Mouse (Mus musculus): Measurements from ENCODE around the gene Ddr1. TPM values are rescaled to one million over a fixed set of nuclear protein-coding genes. Genes with fewer than 3 reads are reported as not detected.

Ddr1 gene
- polyA plus RNA-seq, 1 experiment from 2014 or later, result 75.8 TPM

- peaks cover 16% of the 10 kb centered on the region for H3K27me3 ChIP-seq (ENCODE audit: control insufficient read depth, insufficient read depth, low read length)
- no peaks in the 10 kb centered on the region for H3K36me3 ChIP-seq (ENCODE audit: control insufficient read depth, insufficient read depth, low read length)
- H3K4me1 ChIP-seq (ENCODE audit: control insufficient read depth in 2 of 2, insufficient read depth in 2 of 2, low read length in 2 of 2), result peaks cover 0 to 7% of the 10 kb centered on the region in 2 experiments; a peak in 2 of 4 replicates
- 69% methylated on average over 13 of the region's 13 CpGs for WGBS
- H3K4me3 ChIP-seq (ENCODE audit: control insufficient read depth in 1 of 2, insufficient read depth in 1 of 2, low read depth in 1 of 2, low read length in 2 of 2), result no peak within 1 kb of the TSS
- H3K9ac ChIP-seq (ENCODE audit: low read length), result no peak within 1 kb of the TSS
- no peak within 1 kb of the TSS for H3K27ac ChIP-seq (replicated peaks in 1 of 2; ENCODE audit: control insufficient read depth in 1 of 2, insufficient read depth in 1 of 2, low read depth in 2 of 2, low read length in 2 of 2)
- no peak within 1 kb of the TSS for H3K4me2 ChIP-seq (ENCODE audit: low read length)
- H3K9me3 ChIP-seq (ENCODE audit: control insufficient read depth, low read length), result no peaks in the 10 kb centered on the region
- ATAC-seq (ENCODE audit: insufficient number of reproducible peaks, insufficient read depth, low FRiP score, low read depth), result no peak
Observed at GRCm38 (mm10) chr17:35643609-35644236, 60.7 kb downstream of the Ddr1 start, which contains the start of gene Mucl3. Gene Mucl3 (minus strand): TSS chr17:35643695.

- peaks cover 12% of the 10 kb centered on the region for H3K27me3 ChIP-seq (ENCODE audit: control insufficient read depth, insufficient read depth, low read length)
- H3K27ac ChIP-seq (replicated peaks in 1 of 2; ENCODE audit: control insufficient read depth in 1 of 2, insufficient read depth in 1 of 2, low read depth in 2 of 2, low read length in 2 of 2), result peak overlapping the region; percentile 62
- H3K4me3 ChIP-seq (ENCODE audit: control insufficient read depth in 1 of 2, insufficient read depth in 1 of 2, low read depth in 1 of 2, low read length in 2 of 2), result peak overlapping the region in 1 of 2 experiments; percentile 10; a peak in 1 of 4 replicates
- peaks cover 3 to 12% of the 10 kb centered on the region in 2 experiments for H3K4me1 ChIP-seq (ENCODE audit: control insufficient read depth in 2 of 2, insufficient read depth in 2 of 2, low read length in 2 of 2)
- WGBS, result 29% methylated on average over 6 of the region's 6 CpGs
- H3K4me2 ChIP-seq (ENCODE audit: low read length), result peak overlapping the region; percentile 57
- no peaks in the 10 kb centered on the region for H3K9me3 ChIP-seq (ENCODE audit: control insufficient read depth, low read length)
- ATAC-seq (ENCODE audit: insufficient number of reproducible peaks, insufficient read depth, low FRiP score, low read depth), result no peak
- no peak overlapping the region; the same call in 1 of the 2 replicates for H3K9ac ChIP-seq (ENCODE audit: low read length)
- H3K36me3 ChIP-seq (ENCODE audit: control insufficient read depth, insufficient read depth, low read length), result no peaks in the 10 kb centered on the region
Observed at GRCm38 (mm10) chr17:35639352-35639751, 65.1 kb downstream of the Ddr1 start.

- peak; percentile 85 for ATAC-seq (ENCODE audit: insufficient number of reproducible peaks, insufficient read depth, low FRiP score, low read depth)
- peaks cover 5% of the 10 kb centered on the region for H3K27me3 ChIP-seq (ENCODE audit: control insufficient read depth, insufficient read depth, low read length)
- peaks cover 6 to 12% of the 10 kb centered on the region in 2 experiments for H3K4me1 ChIP-seq (ENCODE audit: control insufficient read depth in 2 of 2, insufficient read depth in 2 of 2, low read length in 2 of 2)
- H3K9me3 ChIP-seq (ENCODE audit: control insufficient read depth, low read length), result no peaks in the 10 kb centered on the region
- H3K27ac ChIP-seq (replicated peaks in 1 of 2; ENCODE audit: control insufficient read depth in 1 of 2, insufficient read depth in 1 of 2, low read depth in 2 of 2, low read length in 2 of 2), result peak overlapping the region; percentile 62; a peak in 3 of 4 replicates
- H3K4me3 ChIP-seq (ENCODE audit: control insufficient read depth in 1 of 2, insufficient read depth in 1 of 2, low read depth in 1 of 2, low read length in 2 of 2), result peak overlapping the region in 1 of 2 experiments; percentile 17; a peak in 1 of 4 replicates
- H3K4me2 ChIP-seq (ENCODE audit: low read length), result peak overlapping the region; percentile 57
- no peak overlapping the region for H3K9ac ChIP-seq (ENCODE audit: low read length)
- WGBS, result 13% methylated on average over 14 of the region's 14 CpGs
- H3K36me3 ChIP-seq (ENCODE audit: control insufficient read depth, insufficient read depth, low read length), result no peaks in the 10 kb centered on the region
Observed at GRCm38 (mm10) chr17:35638475-35639190, 65.8 kb downstream of the Ddr1 start.

GRCm38 (mm10) chr17:35636363-35636762 lies 68.1 kb downstream of the Ddr1 start:
- WGBS, result 31% methylated on average over 5 of the region's 5 CpGs
- H3K36me3 ChIP-seq (ENCODE audit: control insufficient read depth, insufficient read depth, low read length), result no peaks in the 10 kb centered on the region
- ATAC-seq (ENCODE audit: insufficient number of reproducible peaks, insufficient read depth, low FRiP score, low read depth), result no peak
- H3K4me2 ChIP-seq (ENCODE audit: low read length), result peak overlapping the region; percentile 67; the same call in 1 of the 2 replicates
- no peak overlapping the region for H3K27ac ChIP-seq (replicated peaks in 1 of 2; ENCODE audit: control insufficient read depth in 1 of 2, insufficient read depth in 1 of 2, low read depth in 2 of 2, low read length in 2 of 2)
- peaks cover 6 to 12% of the 10 kb centered on the region in 2 experiments for H3K4me1 ChIP-seq (ENCODE audit: control insufficient read depth in 2 of 2, insufficient read depth in 2 of 2, low read length in 2 of 2)
- H3K9me3 ChIP-seq (ENCODE audit: control insufficient read depth, low read length), result no peaks in the 10 kb centered on the region
- H3K27me3 ChIP-seq (ENCODE audit: control insufficient read depth, insufficient read depth, low read length), result no peaks in the 10 kb centered on the region
- H3K4me3 ChIP-seq (ENCODE audit: control insufficient read depth in 1 of 2, insufficient read depth in 1 of 2, low read depth in 1 of 2, low read length in 2 of 2), result no peak overlapping the region
- H3K9ac ChIP-seq (ENCODE audit: low read length), result no peak overlapping the region

- ATAC-seq (ENCODE audit: insufficient number of reproducible peaks, insufficient read depth, low FRiP score, low read depth), result no peak
- H3K9me3 ChIP-seq (ENCODE audit: control insufficient read depth, low read length), result no peaks in the 10 kb centered on the region
- WGBS, result 2% methylated on average over 15 of the region's 15 CpGs
- peak overlapping the region; percentile 36; the same call in 1 of the 2 replicates for H3K9ac ChIP-seq (ENCODE audit: low read length)
- H3K27ac ChIP-seq (replicated peaks in 1 of 2; ENCODE audit: control insufficient read depth in 1 of 2, insufficient read depth in 1 of 2, low read depth in 2 of 2, low read length in 2 of 2), result no peak overlapping the region
- peak overlapping the region; percentile 67 for H3K4me2 ChIP-seq (ENCODE audit: low read length)
- no peaks in the 10 kb centered on the region for H3K36me3 ChIP-seq (ENCODE audit: control insufficient read depth, insufficient read depth, low read length)
- peak overlapping the region; percentile 35 to 37 for H3K4me3 ChIP-seq (ENCODE audit: control insufficient read depth in 1 of 2, insufficient read depth in 1 of 2, low read depth in 1 of 2, low read length in 2 of 2)
- peaks cover 6 to 12% of the 10 kb centered on the region in 2 experiments for H3K4me1 ChIP-seq (ENCODE audit: control insufficient read depth in 2 of 2, insufficient read depth in 2 of 2, low read length in 2 of 2)
- no peaks in the 10 kb centered on the region for H3K27me3 ChIP-seq (ENCODE audit: control insufficient read depth, insufficient read depth, low read length)
Observed at GRCm38 (mm10) chr17:35635699-35636111, 68.7 kb downstream of the Ddr1 start.

- WGBS, result 77% methylated on average over 3 of the region's 3 CpGs
- no peak overlapping the region for H3K4me2 ChIP-seq (ENCODE audit: low read length)
- H3K9me3 ChIP-seq (ENCODE audit: control insufficient read depth, low read length), result no peaks in the 10 kb centered on the region
- H3K9ac ChIP-seq (ENCODE audit: low read length), result no peak overlapping the region
- ATAC-seq (ENCODE audit: insufficient number of reproducible peaks, insufficient read depth, low FRiP score, low read depth), result no peak
- H3K4me3 ChIP-seq (ENCODE audit: control insufficient read depth in 1 of 2, insufficient read depth in 1 of 2, low read depth in 1 of 2, low read length in 2 of 2), result no peak overlapping the region
- H3K4me1 ChIP-seq (ENCODE audit: control insufficient read depth in 2 of 2, insufficient read depth in 2 of 2, low read length in 2 of 2), result peaks cover 6 to 12% of the 10 kb centered on the region in 2 experiments
- H3K27me3 ChIP-seq (ENCODE audit: control insufficient read depth, insufficient read depth, low read length), result no peaks in the 10 kb centered on the region
- H3K27ac ChIP-seq (replicated peaks in 1 of 2; ENCODE audit: control insufficient read depth in 1 of 2, insufficient read depth in 1 of 2, low read depth in 2 of 2, low read length in 2 of 2), result no peak overlapping the region
- no peaks in the 10 kb centered on the region for H3K36me3 ChIP-seq (ENCODE audit: control insufficient read depth, insufficient read depth, low read length)
Observed at GRCm38 (mm10) chr17:35635202-35635601, 69.2 kb downstream of the Ddr1 start.

GRCm38 (mm10) chr17:35633992-35634391 lies 70.4 kb downstream of the Ddr1 start:
- Histone ChIP-seq H3K27me3 (ENCODE audit: control insufficient read depth, insufficient read depth, low read length) (no peaks in the 10 kb centered on the region), H3K27ac (replicated peaks in 1 of 2; ENCODE audit: control insufficient read depth in 1 of 2, insufficient read depth in 1 of 2, low read depth in 2 of 2, low read length in 2 of 2) (no peak overlapping the region), H3K4me3 (ENCODE audit: control insufficient read depth in 1 of 2, insufficient read depth in 1 of 2, low read depth in 1 of 2, low read length in 2 of 2) (no peak overlapping the region), H3K36me3 (ENCODE audit: control insufficient read depth, insufficient read depth, low read length) (no peaks in the 10 kb centered on the region), H3K9ac (ENCODE audit: low read length) (no peak overlapping the region), H3K4me1 (ENCODE audit: control insufficient read depth in 2 of 2, insufficient read depth in 2 of 2, low read length in 2 of 2) (peaks cover 5 to 6% of the 10 kb centered on the region in 2 experiments; a peak in 3 of 4 replicates), H3K9me3 (ENCODE audit: control insufficient read depth, low read length) (no peaks in the 10 kb centered on the region), H3K4me2 (ENCODE audit: low read length) (no peak overlapping the region)
- 7% methylated on average over 1 of the region's 1 CpGs for WGBS
- 0 out of 2 replicates have a peak, but pooled peaks have one; percentile 29 for ATAC-seq (ENCODE audit: insufficient number of reproducible peaks, insufficient read depth, low FRiP score, low read depth)

All from heart, embryonic 14.5 days (tissue).